Mouse (Mus musculus) adrenal gland, adult 8-10 months (tissue): ENCODE results near the gene Ubald2. TPM values are rescaled to one million over a fixed set of nuclear protein-coding genes. Genes with fewer than 3 reads are reported as not detected.

Source experiments
- DNase-seq: peaks from one replicate; pipeline ENCODE4 v3.0.0; 2022
- total RNA-seq, 4 experiments: library from RNA; stranded (reverse); gene quantifications; 2 replicates each; pipeline ENCODE4 v1.2.4; 2022

Ubald2 gene
- total RNA-seq, 4 experiments from 2014 or later, result 26.1 to 36.2 (median 29.8) TPM

GRCm38 (mm10) chr11:116434287-116434966 lies 533 bp downstream of the Ubald2 start:
- DNase-seq, result peak; percentile 58

DNA sequence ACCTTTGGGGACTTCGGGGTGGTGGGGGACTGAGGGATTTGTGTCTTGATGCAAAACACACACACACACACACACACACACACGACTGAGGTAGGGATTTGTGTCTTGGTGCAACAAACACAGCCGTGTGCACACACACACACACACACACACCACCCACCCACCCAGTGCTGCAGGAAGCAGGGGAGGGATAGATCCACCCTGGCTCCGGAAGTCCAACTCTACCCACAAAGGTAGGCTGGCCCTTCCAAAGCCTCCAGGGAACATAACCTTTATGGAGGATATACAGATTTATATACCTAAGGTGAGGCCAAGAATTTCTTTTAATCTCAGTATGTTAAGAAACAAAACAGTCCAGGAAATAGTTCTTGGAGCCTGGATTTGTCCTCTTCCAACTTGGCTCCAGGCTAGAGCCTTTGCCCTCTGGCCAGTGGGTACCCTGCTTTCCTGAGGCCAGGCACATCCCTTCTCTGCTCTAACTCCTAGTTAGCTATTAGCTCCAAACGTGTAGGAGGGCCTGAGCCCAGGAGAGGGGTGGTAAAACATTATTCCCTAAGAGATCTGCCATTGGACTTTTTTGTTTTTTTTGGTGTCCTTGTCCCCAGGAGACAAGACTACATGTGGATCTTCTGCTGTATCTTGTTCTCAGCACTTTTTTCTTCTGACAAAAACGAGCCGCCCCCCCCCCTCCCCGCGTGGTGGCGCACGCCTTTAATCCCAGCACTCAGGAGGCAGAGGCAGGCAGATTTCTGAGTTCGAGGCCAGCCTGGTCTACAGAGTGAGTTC lies 1.3 kb downstream of the Ubald2 start:
- DNase-seq, result no peak

DNA sequence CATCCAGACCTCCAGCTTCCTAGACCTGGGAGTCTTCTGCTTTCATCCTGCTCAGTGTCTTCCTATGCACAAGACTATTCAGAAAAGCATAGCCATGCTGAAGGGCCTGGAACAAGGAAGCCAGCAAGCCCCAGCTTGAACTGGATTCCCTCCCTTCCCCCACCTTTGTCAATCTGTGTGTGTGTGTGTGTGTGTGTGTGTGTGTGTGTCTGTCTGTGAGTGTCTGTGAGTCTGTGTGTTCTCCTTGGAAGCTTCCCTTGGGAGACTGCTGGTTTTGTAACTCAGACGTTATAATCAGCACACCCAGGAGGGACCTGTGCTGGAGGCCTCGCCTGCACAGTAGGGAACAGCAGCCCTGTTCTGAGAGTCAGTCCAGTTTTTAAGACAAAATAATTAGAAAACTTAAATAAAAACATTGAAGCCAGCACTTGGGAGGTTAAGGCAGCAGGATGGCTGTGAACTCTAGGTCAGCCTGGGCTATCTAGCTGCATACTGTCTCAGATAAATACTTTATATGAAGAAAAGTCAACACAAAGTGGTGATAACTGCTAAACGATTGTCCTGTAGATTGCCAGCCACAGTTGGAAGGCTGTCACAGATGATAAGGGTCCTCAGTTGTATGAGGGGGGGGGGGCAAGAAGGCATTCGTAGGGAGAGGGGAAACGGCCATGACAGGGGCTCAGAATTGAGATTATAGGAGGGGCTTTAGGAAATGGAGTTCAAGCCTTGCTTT lies 2.3 kb downstream of the Ubald2 start:
- DNase-seq, result no peak

DNA sequence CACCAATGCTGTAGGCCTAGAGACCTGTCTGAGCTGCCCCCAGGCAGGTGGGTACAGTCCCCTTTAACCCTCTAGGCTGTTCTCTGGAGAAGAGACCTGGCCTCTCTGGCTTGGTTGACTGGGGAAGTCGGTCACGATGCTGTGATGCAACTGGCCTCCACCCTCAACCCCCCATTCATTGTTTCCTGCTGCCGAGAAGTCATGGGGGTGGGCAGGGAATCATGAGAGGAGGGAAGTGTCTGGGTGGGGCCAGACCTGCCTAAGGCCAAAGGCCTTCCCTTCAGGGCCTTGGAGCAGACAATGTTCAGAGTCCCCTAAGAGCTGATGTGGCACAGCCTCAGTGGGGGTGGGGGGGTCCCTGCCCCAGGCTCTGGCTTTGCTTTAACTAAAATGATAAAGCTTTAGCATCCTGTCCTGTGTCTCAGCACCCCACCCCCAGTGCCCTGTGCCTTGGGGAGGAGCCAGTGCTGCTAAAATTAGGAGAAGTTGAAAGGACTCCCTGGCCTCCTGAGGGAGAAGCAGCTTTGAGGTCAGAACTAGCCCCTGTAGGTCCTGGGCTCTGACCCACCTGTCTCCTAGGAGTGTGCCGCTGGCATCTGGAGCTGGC lies 2.9 kb downstream of the Ubald2 start:
- no peak for DNase-seq

- DNase-seq, result no peak
Measured at GRCm38 (mm10) chr11:116437541-116437940, 3.6 kb downstream of the Ubald2 start.

DNA sequence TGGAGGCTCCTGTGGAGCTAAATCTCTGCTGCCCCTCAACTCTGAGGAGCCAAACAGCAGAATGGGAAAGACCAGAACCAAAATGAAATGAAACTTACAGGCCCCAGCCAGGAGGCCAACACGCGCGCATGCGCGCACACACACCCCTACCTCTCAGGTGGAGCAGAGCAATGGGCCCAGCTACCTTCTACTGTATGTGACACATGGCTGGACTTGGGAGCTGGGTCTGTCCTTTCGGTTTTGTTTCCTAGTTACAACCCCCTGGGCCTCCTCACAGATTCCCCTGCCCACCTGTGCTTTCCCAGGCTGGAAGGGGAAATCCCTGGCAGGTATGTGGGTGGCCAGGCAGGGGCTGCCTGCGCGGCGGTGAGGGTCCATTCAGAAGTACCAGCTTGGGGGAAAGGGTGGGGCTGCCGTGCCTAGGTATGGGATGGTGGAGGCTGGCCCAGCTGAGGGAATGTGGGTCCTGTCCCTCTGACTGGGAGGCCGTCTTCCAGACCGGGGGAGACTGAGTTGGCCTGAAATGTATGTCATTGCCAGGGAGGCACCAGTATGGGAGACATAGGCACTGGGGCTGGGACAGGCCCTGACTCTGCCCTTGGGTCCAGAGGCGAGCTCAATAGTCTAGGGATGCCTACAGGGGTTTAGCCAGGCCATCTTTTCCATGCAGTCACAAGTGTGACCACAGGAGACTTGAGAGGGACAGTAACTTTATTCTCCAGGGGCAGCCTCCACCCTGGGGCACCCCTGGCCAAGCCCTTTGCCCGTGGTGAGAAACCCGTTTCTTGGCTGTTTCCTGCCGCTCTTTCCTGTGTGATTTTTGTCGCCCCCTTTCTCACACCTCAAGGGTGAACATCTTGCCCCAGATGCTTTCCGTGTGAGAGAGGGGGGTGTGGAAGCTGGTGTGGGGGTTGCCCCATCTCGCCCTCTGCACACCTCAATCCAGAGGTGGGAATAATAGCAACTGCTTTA lies 5.7 kb downstream of the Ubald2 start:
- DNase-seq, result no peak

GRCm38 (mm10) chr11:116440408-116441068 lies 6.6 kb downstream of the Ubald2 start:
- no peak for DNase-seq

GRCm38 (mm10) chr11:116442129-116442866 lies 8.4 kb downstream of the Ubald2 start:
- DNase-seq, result peak; percentile 32

GRCm38 (mm10) chr11:116442867-116443177 lies 8.9 kb downstream of the Ubald2 start:
- DNase-seq, result no peak

GRCm38 (mm10) chr11:116443311-116443710 lies 9.4 kb downstream of the Ubald2 start:
- peak; percentile 30 for DNase-seq

- no peak for DNase-seq
Measured at GRCm38 (mm10) chr11:116443935-116444334, 10.0 kb downstream of the Ubald2 start.

DNA sequence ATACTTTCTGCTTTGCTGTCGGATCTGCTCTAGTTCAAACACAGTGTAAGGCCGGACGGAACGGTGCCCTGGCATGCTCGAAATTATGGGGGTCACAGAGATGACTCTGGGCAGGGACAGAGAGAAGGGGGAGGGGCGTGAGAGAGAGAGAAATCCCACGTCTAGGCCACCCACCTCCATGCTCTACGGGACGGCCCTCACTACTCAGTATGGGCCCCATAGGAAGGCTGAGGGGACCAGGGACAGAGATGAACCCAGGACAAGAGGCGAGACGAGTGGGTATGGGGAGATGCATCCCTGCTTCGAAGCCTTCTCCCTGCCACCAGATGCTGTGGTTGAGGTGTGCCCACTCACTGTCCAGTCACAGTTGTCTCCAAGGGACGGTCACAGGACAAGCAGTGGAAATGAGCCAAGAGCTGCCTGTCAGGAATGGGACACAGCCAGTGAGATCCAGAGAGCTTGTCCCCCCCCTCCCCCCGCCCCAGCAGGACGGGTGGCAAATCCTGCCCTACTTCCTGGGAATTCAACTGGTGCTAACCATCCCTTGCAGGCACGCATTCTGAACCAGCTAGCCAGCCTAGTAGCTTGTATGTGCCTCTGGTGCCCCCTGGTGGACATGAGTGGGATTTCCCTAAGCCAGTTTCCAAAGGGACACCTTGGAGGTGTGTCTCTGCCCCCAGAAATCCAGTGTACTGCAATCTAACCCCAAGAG lies 11.9 kb downstream of the Ubald2 start:
- DNase-seq, result peak; percentile 84

- DNase-seq, result no peak
Measured at GRCm38 (mm10) chr11:116446308-116446887, 12.5 kb downstream of the Ubald2 start.

- DNase-seq, result no peak
Measured at GRCm38 (mm10) chr11:116447822-116448221, 13.9 kb downstream of the Ubald2 start.

DNA sequence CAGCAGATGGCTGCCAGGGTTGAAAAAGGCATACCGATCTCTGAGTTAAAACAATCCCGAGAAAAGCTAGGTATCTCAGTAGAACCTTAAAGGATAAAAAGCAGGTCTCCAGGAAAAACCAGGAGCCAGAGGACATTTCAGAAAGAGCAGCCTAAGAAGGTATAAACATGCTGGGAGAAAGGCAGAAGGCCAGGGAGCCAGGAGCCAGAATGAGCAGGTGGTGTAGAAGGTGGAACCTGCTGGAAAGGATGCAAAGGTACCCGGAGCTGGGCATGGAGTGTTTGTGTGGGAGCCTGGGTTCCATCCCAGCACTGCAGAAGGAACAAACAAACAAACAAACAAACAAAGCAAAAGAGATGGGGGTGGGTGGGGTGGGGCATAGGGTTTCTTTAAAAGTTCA lies 15.4 kb downstream of the Ubald2 start:
- no peak for DNase-seq

GRCm38 (mm10) chr11:116453889-116454288 lies 20.0 kb downstream of the Ubald2 start:
- DNase-seq, result no peak

DNA sequence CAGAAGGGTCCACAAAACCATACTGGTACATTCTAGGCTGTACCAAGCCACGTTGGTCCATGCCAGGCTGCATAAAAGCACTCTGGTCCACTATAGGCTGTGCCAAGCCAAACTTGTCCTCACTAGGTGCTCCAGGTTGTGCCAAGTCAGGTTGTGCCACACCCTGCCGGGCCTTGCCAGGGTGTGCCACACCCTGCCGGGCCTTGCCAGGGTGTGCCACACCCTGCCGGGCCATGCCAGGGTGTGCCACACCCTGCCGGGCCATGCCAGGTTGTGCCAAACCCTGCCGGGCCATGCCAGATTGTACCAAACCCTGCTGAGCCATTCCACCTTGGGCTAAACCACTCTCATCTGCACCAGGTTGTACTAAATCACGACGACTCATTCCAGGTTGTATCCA lies 22.3 kb downstream of the Ubald2 start:
- DNase-seq, result no peak

- no peak for DNase-seq
Measured at GRCm38 (mm10) chr11:116459786-116460185, 25.9 kb downstream of the Ubald2 start.

DNA sequence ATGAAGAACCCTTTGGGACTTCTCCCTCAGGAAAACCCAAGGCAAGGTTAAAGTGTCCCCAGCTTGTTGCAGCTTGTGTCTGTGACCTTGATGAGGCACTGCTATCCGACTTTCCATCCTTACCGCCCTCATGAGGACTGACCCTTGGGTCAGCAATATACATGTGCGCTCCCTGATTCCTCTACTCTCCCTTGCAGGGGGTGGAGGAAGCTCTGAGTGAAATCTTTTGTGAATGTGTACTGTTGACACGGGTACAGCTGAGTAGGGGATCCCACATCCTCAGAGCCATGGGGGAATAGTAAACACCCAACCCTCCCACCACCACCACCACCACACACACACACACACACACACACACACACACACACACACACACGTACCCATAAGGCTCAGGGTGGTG lies 29.4 kb downstream of the Ubald2 start:
- no peak for DNase-seq
